Mouse (Mus musculus) MEL (cell line): ENCODE results near the gene Inpp5a. TPM values are rescaled to one million over a fixed set of nuclear protein-coding genes. Genes with fewer than 3 reads are reported as not detected.

Experiments
- DNase-seq: peaks from one replicate; pipeline ENCODE4 v3.0.0; 2011; ENCODE audit warnings: low read depth, low spot score
- H3K27ac ChIP-seq: 2 replicates; pipeline ENCODE4 v1.5.1; 2012; ENCODE audit warnings: low read depth, mild to moderate bottlenecking, control low read depth, low read length, moderate library complexity; ENCODE audit not compliant: control insufficient read depth
- H3K27me3 ChIP-seq, 2 experiments: fragments of 150-350 bp in 1 of 2; sonication (generic) in 1 of 2; 2 replicates each; pipeline ENCODE4 v1.6.1; 2012; ENCODE audit warnings: low read length in 2 of 2, mild to moderate bottlenecking in 2 of 2, improper control_type of control experiment in 1 of 2, moderate library complexity in 1 of 2; ENCODE audit not compliant: insufficient read depth in 2 of 2, control insufficient read depth in 1 of 2
- H3K36me3 ChIP-seq, 2 experiments: 2 replicates each; pipeline ENCODE4 v1.6.1; 2012 to 2014; ENCODE audit warnings: low read length in 2 of 2, improper control_type of control experiment in 1 of 2, inconsistent platforms in 1 of 2, mild to moderate bottlenecking in 1 of 2; ENCODE audit not compliant: insufficient read depth in 2 of 2, control insufficient read depth in 1 of 2
- H3K4me1 ChIP-seq, 2 experiments: fragments of 150-350 bp in 1 of 2; sonication (generic) in 1 of 2; 2 replicates each; pipeline ENCODE4 v1.6.1; 2012; ENCODE audit warnings: low read length in 2 of 2, improper control_type of control experiment in 1 of 2, mild to moderate bottlenecking in 1 of 2; ENCODE audit not compliant: insufficient read depth in 2 of 2, control insufficient read depth in 1 of 2
- H3K4me3 ChIP-seq, 2 experiments: fragments of 150-350 bp in 1 of 2; sonication (generic) in 1 of 2; 2 replicates each; pipeline ENCODE4 v1.5.1; 2012; ENCODE audit warnings: low read depth in 2 of 2, low read length in 2 of 2, mild to moderate bottlenecking in 2 of 2, moderate library complexity in 2 of 2, control low read depth in 1 of 2, improper control_type of control experiment in 1 of 2; ENCODE audit not compliant: control insufficient read depth in 1 of 2, insufficient read depth in 1 of 2
- H3K79me2 ChIP-seq: 2 replicates; pipeline ENCODE4 v1.6.1; 2012; ENCODE audit warnings: mild to moderate bottlenecking, low read length, moderate library complexity; ENCODE audit not compliant: control insufficient read depth, poor library complexity, insufficient read depth
- H3K9ac ChIP-seq: 2 replicates; pipeline ENCODE4 v1.6.1; 2012; ENCODE audit warnings: low read depth, mild to moderate bottlenecking, control low read depth, low read length, moderate library complexity; ENCODE audit not compliant: control insufficient read depth, poor library complexity, severe bottlenecking
- H3K9me3 ChIP-seq: fragments of 150-350 bp; sonication (generic); replicated peaks from 2 replicates; pipeline ENCODE4 v1.6.1; 2012; ENCODE audit warnings: mild to moderate bottlenecking, low read length, improper control_type of control experiment, moderate library complexity; ENCODE audit not compliant: insufficient read depth
- CHD2 ChIP-seq: IDR thresholded peaks from 2 replicates; pipeline ENCODE4 v1.6.1; 2011; ENCODE audit warnings: low read length, improper control_type of control experiment
- CTCF ChIP-seq, 3 experiments: IDR thresholded peaks in 2 of 3; conservative IDR thresholded peaks in 1 of 3; 2 replicates each; pipeline ENCODE4 v1.5.1; 2011 to 2012; ENCODE audit warnings: low read length in 3 of 3, low read depth in 2 of 3, mild to moderate bottlenecking in 2 of 3, improper control_type of control experiment in 1 of 3, inconsistent platforms in 1 of 3, mixed read lengths in 1 of 3, moderate library complexity in 1 of 3; ENCODE audit not compliant: control insufficient read depth in 1 of 3, insufficient read depth in 1 of 3, poor library complexity in 1 of 3, severe bottlenecking in 1 of 3
- E2F4 ChIP-seq: IDR thresholded peaks from 2 replicates; pipeline ENCODE4 v1.6.1; 2011; ENCODE audit warnings: low read depth, low read length, improper control_type of control experiment, borderline replicate concordance
- EP300 ChIP-seq, 2 experiments: IDR thresholded peaks; 2 replicates each; pipeline ENCODE4 v1.6.1; 2011; ENCODE audit warnings: improper control_type of control experiment in 2 of 2, low read length in 2 of 2, low read depth in 1 of 2, mild to moderate bottlenecking in 1 of 2
- ETS1 ChIP-seq: IDR thresholded peaks from 2 replicates; pipeline ENCODE4 v1.6.1; 2012; ENCODE audit warnings: low read depth, mild to moderate bottlenecking, inconsistent platforms, low read length, improper control_type of control experiment, moderate library complexity
- GABPA ChIP-seq: IDR thresholded peaks from 2 replicates; pipeline ENCODE4 v1.6.1; 2012; ENCODE audit warnings: low read depth, mild to moderate bottlenecking, inconsistent platforms, low read length, improper control_type of control experiment, moderate library complexity
- HCFC1 ChIP-seq: IDR thresholded peaks from 2 replicates; pipeline ENCODE4 v1.6.1; 2012; ENCODE audit warnings: low read depth, mild to moderate bottlenecking, inconsistent platforms, low read length, improper control_type of control experiment, moderate library complexity
- KAT2A ChIP-seq: conservative IDR thresholded peaks from 2 replicates; pipeline ENCODE4 v1.6.1; 2012; ENCODE audit warnings: low read depth, low read length, improper control_type of control experiment, inconsistent platforms
- MAFK ChIP-seq: IDR thresholded peaks from 2 replicates; pipeline ENCODE4 v1.6.1; 2011; ENCODE audit warnings: low read depth, mild to moderate bottlenecking, low read length, improper control_type of control experiment, borderline replicate concordance
- MAX ChIP-seq: IDR thresholded peaks from 2 replicates; pipeline ENCODE4 v1.6.1; 2011; ENCODE audit warnings: low read length, improper control_type of control experiment
- MEF2A ChIP-seq: IDR thresholded peaks from 2 replicates; pipeline ENCODE4 v1.6.1; 2014; ENCODE audit warnings: low read depth, mild to moderate bottlenecking, inconsistent platforms, low read length, improper control_type of control experiment; ENCODE audit not compliant: poor library complexity, insufficient replicate concordance, severe bottlenecking; ENCODE audit errors: extremely low read depth
- MXI1 ChIP-seq: IDR thresholded peaks from 2 replicates; pipeline ENCODE4 v1.6.1; 2011; ENCODE audit warnings: mild to moderate bottlenecking, low read depth, low read length, improper control_type of control experiment
- MYC ChIP-seq: IDR thresholded peaks from 2 replicates; pipeline ENCODE4 v1.6.1; 2011; ENCODE audit warnings: low read depth, mild to moderate bottlenecking, low read length, improper control_type of control experiment, moderate library complexity
- NRF1 ChIP-seq: IDR thresholded peaks from 2 replicates; pipeline ENCODE4 v1.6.1; 2014; ENCODE audit warnings: low read depth, mild to moderate bottlenecking, inconsistent platforms, low read length, improper control_type of control experiment, moderate library complexity; ENCODE audit not compliant: poor library complexity, insufficient read depth, severe bottlenecking
- POLR2AphosphoS5 ChIP-seq: IDR thresholded peaks from 2 replicates; pipeline ENCODE4 v1.6.1; 2012; ENCODE audit warnings: low read depth, borderline replicate concordance, mild to moderate bottlenecking, inconsistent platforms, low read length, moderate library complexity, mixed read lengths
- RAD21 ChIP-seq: IDR thresholded peaks from 2 replicates; pipeline ENCODE4 v1.6.1; 2011; ENCODE audit warnings: mild to moderate bottlenecking, low read depth, low read length, improper control_type of control experiment
- SIN3A ChIP-seq: IDR thresholded peaks from 2 replicates; pipeline ENCODE4 v1.6.1; 2012; ENCODE audit warnings: low read length, improper control_type of control experiment, inconsistent platforms
- SMC3 ChIP-seq: IDR thresholded peaks from 2 replicates; pipeline ENCODE4 v1.6.1; 2011; ENCODE audit warnings: low read depth, low read length, improper control_type of control experiment
- TAL1 ChIP-seq: IDR thresholded peaks from 2 replicates; pipeline ENCODE4 v1.6.1; 2012; ENCODE audit warnings: mild to moderate bottlenecking, inconsistent platforms, low read length, moderate library complexity, mixed read lengths
- TBP ChIP-seq: IDR thresholded peaks from 2 replicates; pipeline ENCODE4 v1.8.0; 2011; ENCODE audit warnings: low read depth, low read length, improper control_type of control experiment
- USF1 ChIP-seq: IDR thresholded peaks from 2 replicates; pipeline ENCODE4 v1.6.1; 2014; ENCODE audit warnings: low read depth, mild to moderate bottlenecking, inconsistent platforms, low read length, improper control_type of control experiment, moderate library complexity
- ZMIZ1 ChIP-seq: IDR thresholded peaks from 2 replicates; pipeline ENCODE4 v1.6.1; 2012; ENCODE audit warnings: low read depth, mild to moderate bottlenecking, inconsistent platforms, low read length, improper control_type of control experiment, moderate library complexity
- polyA plus RNA-seq, 2 experiments: library from polyadenylated mRNA; stranded (reverse) in 1 of 2; unstranded in 1 of 2; fragments of >175 nt in 1 of 2; fragments of >200 nt in 1 of 2; gene quantifications; 2 replicates each; pipeline versions ENCODE4 v1.2.1 to v1.2.4; 2012; ENCODE audit warnings: low replicate concordance in 2 of 2, low read depth in 1 of 2; ENCODE audit not compliant: insufficient read length in 2 of 2, insufficient read depth in 1 of 2, missing spikeins in 1 of 2
- total RNA-seq: library from RNA; depleted of rRNA; stranded (reverse); fragments of 300-350 nt; gene quantifications from 2 replicates; pipeline ENCODE4 v1.2.3, GENCODE M21; 2012

The Inpp5a gene
- total and polyA plus RNA-seq, 3 experiments: 5.7 to 14.4 TPM; not detected in 1

DNA sequence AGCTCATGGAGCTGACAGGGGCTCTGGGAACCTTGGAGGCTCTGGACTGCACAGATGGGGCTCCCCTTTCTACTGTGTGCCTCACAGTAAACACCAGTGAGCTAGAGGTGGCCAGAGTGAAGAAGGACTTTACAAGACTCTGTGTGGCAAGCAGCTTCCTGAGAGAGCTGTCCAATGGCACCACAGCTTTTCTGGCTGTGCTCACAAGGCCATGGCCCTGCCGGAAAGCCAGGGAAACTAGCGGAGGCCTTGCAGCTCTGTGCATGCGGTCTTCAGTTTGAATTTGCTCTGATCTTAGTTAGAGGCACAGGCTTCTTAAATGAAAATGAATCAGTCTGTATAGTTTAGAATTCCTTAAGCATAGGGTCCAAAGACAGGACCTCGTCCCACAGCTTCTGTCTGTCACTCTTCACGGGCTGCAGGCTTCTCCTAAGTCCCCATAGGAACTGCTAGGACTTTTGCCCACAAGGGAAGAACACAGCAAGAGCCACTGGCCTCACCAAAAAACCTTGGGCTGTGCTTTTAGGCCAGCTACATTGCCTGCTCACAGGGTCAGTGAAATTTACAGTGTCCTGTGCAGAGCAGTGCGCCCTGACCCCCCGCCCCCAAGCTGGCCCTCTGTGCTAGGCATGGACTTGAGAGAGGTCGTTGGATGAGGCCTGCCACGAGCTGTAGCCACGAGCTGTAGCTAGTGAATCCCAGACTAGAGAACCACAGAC, 78.4 kb downstream of the Inpp5a start:
- TF ChIP-seq GABPA (no peak), RAD21 (no peak), HCFC1 (no peak)
- Histone ChIP-seq H3K4me3 (peak overlapping the region; percentile 21 to 30), H3K9ac (peak overlapping the region; percentile 61), H3K79me2 (no peaks in the 10 kb centered on the region; the same call in 1 of the 2 replicates), H3K9me3 (no peaks in the 10 kb centered on the region), H3K4me1 (peaks cover 19 to 31% of the 10 kb centered on the region in 2 experiments), H3K27ac (peak overlapping the region; percentile 73), H3K36me3 (peaks cover 0 to 28% of the 10 kb centered on the region in 2 experiments; a peak in 2 of 4 replicates), H3K27me3 (no peaks in the 10 kb centered on the region)
- no peak for DNase-seq

DNA sequence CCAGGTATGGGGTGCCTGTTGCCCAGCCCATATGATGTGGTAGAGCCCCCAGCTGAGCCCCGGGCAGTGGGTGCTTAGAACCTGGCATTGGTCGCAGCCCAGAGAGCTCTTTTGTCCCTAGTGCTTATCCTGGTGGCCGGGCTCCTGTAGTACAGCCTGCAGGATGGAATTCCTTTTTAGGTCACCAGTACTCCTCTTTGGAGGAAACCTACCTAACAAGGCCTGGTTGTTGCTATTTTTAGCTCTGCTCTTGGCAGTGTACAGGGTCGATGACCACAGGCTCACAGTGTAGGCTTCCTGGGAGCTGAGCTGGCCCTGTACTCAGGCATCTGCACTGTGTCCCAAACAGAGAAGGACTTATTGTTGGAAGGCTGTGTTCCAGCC, 79.0 kb downstream of the Inpp5a start:
- no peak overlapping the region; the same call in 1 of the 2 replicates for H3K27ac ChIP-seq
- no peaks in the 10 kb centered on the region for H3K9me3 ChIP-seq
- no peaks in the 10 kb centered on the region for H3K27me3 ChIP-seq
- H3K79me2 ChIP-seq: no peaks in the 10 kb centered on the region; the same call in 1 of the 2 replicates
- no peak overlapping the region for H3K4me3 ChIP-seq
- H3K9ac ChIP-seq: peak overlapping the region; percentile 61; the same call in 1 of the 2 replicates
- TF ChIP-seq MYC (no peak), KAT2A (no peak), SMC3 (no peak), CHD2 (no peak), MAX (no peak), ZMIZ1 (no peak), MEF2A (no peak), ETS1 (no peak), TBP (no peak), HCFC1 (no peak), E2F4 (no peak), MXI1 (no peak), POLR2AphosphoS5 (no peak), MAFK (no peak), SIN3A (no peak), CTCF (IDR thresholded peaks at IDR 0.05 in 2 of 3, conservative IDR thresholded peaks at IDR 0.05 in 1 of 3; ENCODE audit: control insufficient read depth in 1 of 3, insufficient read depth in 1 of 3, low read depth in 2 of 3, low read length in 3 of 3, poor library complexity in 1 of 3, severe bottlenecking in 1 of 3) (no peak), USF1 (no peak), NRF1 (no peak), EP300 (IDR thresholded peaks at IDR 0.05; ENCODE audit: low read depth in 1 of 2, low read length in 2 of 2) (no peak), TAL1 (no peak)
- TF ChIP-seq, all 39 proteins: peak for 0
- peaks cover 0 to 28% of the 10 kb centered on the region in 2 experiments; a peak in 2 of 4 replicates for H3K36me3 ChIP-seq
- no peak for DNase-seq
- H3K4me1 ChIP-seq: peaks cover 19 to 31% of the 10 kb centered on the region in 2 experiments
